Mouse (Mus musculus): ENCODE measurements around the gene Zp2. TPM values are rescaled to one million over a fixed set of nuclear protein-coding genes. Genes with fewer than 3 reads are reported as not detected.

Gene Zp2
- polyA plus RNA-seq, 1 experiment, result 0.08 TPM

DNA sequence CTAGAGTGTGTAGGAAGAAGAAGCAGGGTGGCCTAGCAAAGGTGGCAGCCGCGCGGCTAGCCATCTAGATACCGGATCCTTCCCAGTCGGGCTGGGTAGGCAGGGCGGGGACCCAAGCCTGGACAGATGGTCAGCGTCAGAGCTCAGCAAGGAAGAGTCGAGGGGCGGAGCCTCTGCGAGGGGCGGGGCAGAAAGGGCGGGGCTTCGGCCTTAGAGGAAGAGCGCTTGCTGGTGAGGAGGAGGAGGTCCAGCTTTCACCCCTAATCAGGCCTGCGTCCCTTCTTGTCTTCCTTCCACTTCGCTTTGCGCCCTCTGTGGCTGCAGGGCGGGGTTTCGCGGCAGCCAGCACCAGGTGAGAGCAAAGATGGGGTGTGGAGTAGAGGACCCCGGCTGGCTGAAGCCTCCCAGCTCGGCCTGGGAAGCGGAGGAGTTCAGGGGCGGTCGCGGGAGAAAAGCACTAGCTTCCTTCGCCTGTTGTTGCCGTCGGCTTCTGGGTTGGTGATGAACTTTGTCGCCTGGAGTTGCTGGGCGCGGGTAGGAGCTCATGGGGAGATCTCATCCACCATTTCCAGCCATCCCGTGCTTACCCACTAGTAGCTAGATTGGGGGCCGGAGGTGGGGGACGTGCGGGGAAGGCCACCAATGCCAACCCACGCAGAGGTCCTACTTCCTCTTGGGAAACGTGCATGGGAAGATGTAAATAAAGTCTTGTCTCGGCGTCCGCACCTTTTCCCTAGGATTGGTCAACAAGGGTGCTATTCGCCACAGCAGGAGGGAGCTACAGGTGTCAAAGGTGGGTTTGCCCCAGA is 42.7 kb downstream of the Zp2 start, which contains the start of gene Tmem159:
Tmem159 (plus strand) TSS at position 190 of the 809 bp plus-strand sequence.
- H3ac ChIP-seq (ENCODE audit: control insufficient read depth, insufficient read length), result no peak within 1 kb of the TSS
- peak within 1 kb of the TSS; percentile 76 for H3K4me2 ChIP-seq (ENCODE audit: low read depth)
- H3K36me3 ChIP-seq (ENCODE audit: control insufficient read depth, insufficient read depth), result no peaks in the 10 kb centered on the region
- H3K4me3 ChIP-seq, result peak within 1 kb of the TSS; percentile 40
- H3K79me2 ChIP-seq (ENCODE audit: control insufficient read depth, insufficient read depth), result no peaks in the 10 kb centered on the region
- TF ChIP-seq MYOG (IDR thresholded peaks at IDR 0.05; ENCODE audit: control insufficient read depth in 1 of 3, insufficient read depth in 1 of 3, insufficient read length in 2 of 3, low read depth in 2 of 3) (peak in 2 of 3 experiments; percentile 10 to 65), POLR2A (IDR thresholded peaks at IDR 0.05; ENCODE audit: insufficient read length, low read depth) (peak; percentile 70), MYOD1 (IDR thresholded peaks at IDR 0.05; ENCODE audit: control insufficient read depth in 1 of 3, insufficient read length in 2 of 3, low read depth in 2 of 3) (peak in 2 of 3 experiments; percentile 31 to 52), CEBPB (IDR thresholded peaks at IDR 0.05; ENCODE audit: insufficient read depth, poor library complexity, severe bottlenecking) (no peak), MAX (IDR thresholded peaks at IDR 0.05; ENCODE audit: low read depth) (no peak), TCF12 (IDR thresholded peaks at IDR 0.05; ENCODE audit: insufficient read depth, poor library complexity, severe bottlenecking) (no peak), E2F4 (IDR thresholded peaks at IDR 0.05; ENCODE audit: insufficient read depth) (no peak), USF1 (IDR thresholded peaks at IDR 0.05; ENCODE audit: low read depth) (no peak), SRF (IDR thresholded peaks at IDR 0.05; ENCODE audit: control insufficient read depth, insufficient read length, low read depth) (no peak), POLR2AphosphoS2 (IDR thresholded peaks at IDR 0.05; ENCODE audit: insufficient read length, low read depth) (peak; percentile 63), REST (IDR thresholded peaks at IDR 0.05; ENCODE audit: insufficient read depth, insufficient read length) (no peak), TCF3 (IDR thresholded peaks at IDR 0.05; ENCODE audit: insufficient read length, low read depth) (no peak)
- H3K27me3 ChIP-seq (ENCODE audit: control insufficient read depth, insufficient read depth, insufficient read length), result no peaks in the 10 kb centered on the region

GRCm38 (mm10) chr7:120098403-120098802 is 46.7 kb downstream of the Zp2 start:
- TF ChIP-seq TCF12 (IDR thresholded peaks at IDR 0.05; ENCODE audit: insufficient read depth, poor library complexity, severe bottlenecking) (no peak), TCF3 (IDR thresholded peaks at IDR 0.05; ENCODE audit: insufficient read length, low read depth) (no peak), CEBPB (IDR thresholded peaks at IDR 0.05; ENCODE audit: insufficient read depth, poor library complexity, severe bottlenecking) (no peak), SRF (IDR thresholded peaks at IDR 0.05; ENCODE audit: control insufficient read depth, insufficient read length, low read depth) (no peak), USF1 (IDR thresholded peaks at IDR 0.05; ENCODE audit: low read depth) (no peak), MYOG (IDR thresholded peaks at IDR 0.05; ENCODE audit: control insufficient read depth in 1 of 3, insufficient read depth in 1 of 3, insufficient read length in 2 of 3, low read depth in 2 of 3) (no peak), POLR2AphosphoS2 (IDR thresholded peaks at IDR 0.05; ENCODE audit: insufficient read length, low read depth) (no peak), E2F4 (IDR thresholded peaks at IDR 0.05; ENCODE audit: insufficient read depth) (no peak)

DNA sequence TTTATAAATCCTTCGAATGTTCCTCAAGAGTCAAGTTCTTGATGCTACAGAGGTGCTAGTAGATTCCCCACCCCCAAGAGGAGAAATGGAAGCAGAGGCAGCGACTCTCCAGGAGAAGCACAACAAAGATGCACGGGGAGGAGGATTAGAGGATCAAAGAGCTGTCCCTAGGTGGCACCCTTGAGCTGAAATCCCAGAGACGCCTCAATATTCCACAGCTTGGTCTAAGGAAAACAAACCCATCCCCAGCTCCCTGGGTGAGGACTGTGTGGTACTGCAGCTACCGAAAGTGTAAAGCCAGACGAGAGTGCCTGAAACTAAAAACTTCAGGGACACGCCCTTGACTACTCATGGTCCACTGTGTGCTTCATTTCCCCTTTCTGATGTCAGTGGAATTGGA is 47.2 kb downstream of the Zp2 start:
- H3K4me2 ChIP-seq (ENCODE audit: low read depth), result peak overlapping the region; percentile 39
- H3K27me3 ChIP-seq (ENCODE audit: control insufficient read depth, insufficient read depth, insufficient read length), result no peaks in the 10 kb centered on the region
- no peak overlapping the region for H3ac ChIP-seq (ENCODE audit: control insufficient read depth, insufficient read length)
- no peak for TF ChIP-seq MAX (IDR thresholded peaks at IDR 0.05; ENCODE audit: low read depth)
- no peak for TF ChIP-seq MYOG (IDR thresholded peaks at IDR 0.05; ENCODE audit: control insufficient read depth in 1 of 3, insufficient read depth in 1 of 3, insufficient read length in 2 of 3, low read depth in 2 of 3)
- TF ChIP-seq MYOD1 (IDR thresholded peaks at IDR 0.05; ENCODE audit: control insufficient read depth in 1 of 3, insufficient read length in 2 of 3, low read depth in 2 of 3), result no peak
- no peak for TF ChIP-seq REST (IDR thresholded peaks at IDR 0.05; ENCODE audit: insufficient read depth, insufficient read length)
- no peak for TF ChIP-seq USF1 (IDR thresholded peaks at IDR 0.05; ENCODE audit: low read depth)
- TF ChIP-seq CEBPB (IDR thresholded peaks at IDR 0.05; ENCODE audit: insufficient read depth, poor library complexity, severe bottlenecking), result no peak
- TF ChIP-seq POLR2A (IDR thresholded peaks at IDR 0.05; ENCODE audit: insufficient read length, low read depth), result no peak
- no peak for TF ChIP-seq TCF12 (IDR thresholded peaks at IDR 0.05; ENCODE audit: insufficient read depth, poor library complexity, severe bottlenecking)
- no peak overlapping the region for H3K4me3 ChIP-seq
- H3K36me3 ChIP-seq (ENCODE audit: control insufficient read depth, insufficient read depth), result no peaks in the 10 kb centered on the region
- H3K79me2 ChIP-seq (ENCODE audit: control insufficient read depth, insufficient read depth), result no peaks in the 10 kb centered on the region

More at GRCm38 (mm10) chr7:120098403-120098802, 46.7 kb downstream of the Zp2 start:
- Histone ChIP-seq H3K79me2 (ENCODE audit: control insufficient read depth, insufficient read depth) (no peaks in the 10 kb centered on the region), H3ac (ENCODE audit: control insufficient read depth, insufficient read length) (no peak overlapping the region), H3K36me3 (ENCODE audit: control insufficient read depth, insufficient read depth) (no peaks in the 10 kb centered on the region), H3K27me3 (ENCODE audit: control insufficient read depth, insufficient read depth, insufficient read length) (no peaks in the 10 kb centered on the region), H3K4me3 (no peak overlapping the region), H3K4me2 (ENCODE audit: low read depth) (no peak overlapping the region)

DNA sequence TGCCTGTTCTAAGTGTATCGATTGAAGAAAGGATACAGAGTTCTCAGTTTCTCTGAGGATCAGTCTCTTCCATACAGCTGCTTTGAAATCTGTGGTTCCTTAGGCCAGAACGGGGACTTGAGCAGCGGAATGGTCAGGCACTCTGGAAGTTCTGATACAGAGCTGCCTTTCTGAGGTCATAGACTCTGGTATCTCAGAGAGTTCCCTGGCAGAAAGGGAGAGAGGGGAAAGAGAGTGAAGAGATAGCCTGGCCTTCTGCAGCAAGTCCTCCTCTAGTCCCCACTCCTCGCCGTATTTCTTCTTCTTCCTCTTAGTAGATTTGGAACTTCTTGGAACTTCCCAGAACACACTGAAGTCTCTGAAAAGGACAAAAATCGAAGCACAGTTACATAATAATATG is 49.9 kb downstream of the Zp2 start, which contains the start of gene Dnah3:
Dnah3 (minus strand) TSS at position 101 of the 400 bp plus-strand sequence.
- Histone ChIP-seq H3ac (ENCODE audit: control insufficient read depth, insufficient read length) (no peak within 1 kb of the TSS), H3K4me2 (ENCODE audit: low read depth) (no peak within 1 kb of the TSS), H3K27me3 (ENCODE audit: control insufficient read depth, insufficient read depth, insufficient read length) (no peaks in the 10 kb centered on the region), H3K36me3 (ENCODE audit: control insufficient read depth, insufficient read depth) (no peaks in the 10 kb centered on the region), H3K79me2 (ENCODE audit: control insufficient read depth, insufficient read depth) (no peaks in the 10 kb centered on the region), H3K4me3 (no peak within 1 kb of the TSS)
- no peak for TF ChIP-seq MYOD1 (IDR thresholded peaks at IDR 0.05; ENCODE audit: control insufficient read depth in 1 of 3, insufficient read length in 2 of 3, low read depth in 2 of 3)
- no peak for TF ChIP-seq E2F4 (IDR thresholded peaks at IDR 0.05; ENCODE audit: insufficient read depth)
- TF ChIP-seq MYOG (IDR thresholded peaks at IDR 0.05; ENCODE audit: control insufficient read depth in 1 of 3, insufficient read depth in 1 of 3, insufficient read length in 2 of 3, low read depth in 2 of 3), result no peak

DNA sequence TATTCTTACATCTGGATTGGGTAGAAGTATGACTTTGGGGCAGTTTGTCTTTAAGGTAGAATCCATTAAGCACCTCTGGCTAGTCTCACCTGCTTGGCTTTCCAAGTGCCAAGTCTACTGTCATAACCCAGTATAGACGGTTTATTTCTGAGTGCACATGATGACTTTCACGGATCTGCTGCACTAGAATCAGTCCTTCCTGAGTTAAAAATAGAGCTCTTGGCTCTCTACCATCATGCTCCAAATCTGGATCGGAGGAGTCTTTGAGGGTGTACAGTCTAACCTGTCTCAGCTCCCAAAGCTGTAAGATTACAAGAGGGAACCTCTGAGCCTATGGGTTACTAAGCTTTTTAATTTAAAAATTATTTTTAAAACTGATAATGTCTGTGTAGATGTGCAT is 50.9 kb downstream of the Zp2 start:
- TF ChIP-seq POLR2A (IDR thresholded peaks at IDR 0.05; ENCODE audit: insufficient read length, low read depth) (no peak), SRF (IDR thresholded peaks at IDR 0.05; ENCODE audit: control insufficient read depth, insufficient read length, low read depth) (no peak), POLR2AphosphoS2 (IDR thresholded peaks at IDR 0.05; ENCODE audit: insufficient read length, low read depth) (no peak), TCF12 (IDR thresholded peaks at IDR 0.05; ENCODE audit: insufficient read depth, poor library complexity, severe bottlenecking) (no peak), MYOD1 (IDR thresholded peaks at IDR 0.05; ENCODE audit: control insufficient read depth in 1 of 3, insufficient read length in 2 of 3, low read depth in 2 of 3) (no peak), USF1 (IDR thresholded peaks at IDR 0.05; ENCODE audit: low read depth) (no peak), TCF3 (IDR thresholded peaks at IDR 0.05; ENCODE audit: insufficient read length, low read depth) (no peak), E2F4 (IDR thresholded peaks at IDR 0.05; ENCODE audit: insufficient read depth) (no peak), CEBPB (IDR thresholded peaks at IDR 0.05; ENCODE audit: insufficient read depth, poor library complexity, severe bottlenecking) (no peak), MAX (IDR thresholded peaks at IDR 0.05; ENCODE audit: low read depth) (no peak), REST (IDR thresholded peaks at IDR 0.05; ENCODE audit: insufficient read depth, insufficient read length) (no peak), MYOG (IDR thresholded peaks at IDR 0.05; ENCODE audit: control insufficient read depth in 1 of 3, insufficient read depth in 1 of 3, insufficient read length in 2 of 3, low read depth in 2 of 3) (no peak)

More for the DNA sequence above, 50.9 kb downstream of the Zp2 start:
- Histone ChIP-seq H3K36me3 (ENCODE audit: control insufficient read depth, insufficient read depth) (no peaks in the 10 kb centered on the region), H3K79me2 (ENCODE audit: control insufficient read depth, insufficient read depth) (no peaks in the 10 kb centered on the region), H3ac (ENCODE audit: control insufficient read depth, insufficient read length) (no peak overlapping the region), H3K4me2 (ENCODE audit: low read depth) (no peak overlapping the region), H3K4me3 (no peak overlapping the region), H3K27me3 (ENCODE audit: control insufficient read depth, insufficient read depth, insufficient read length) (peaks cover 5% of the 10 kb centered on the region)

Data from myocyte (in vitro differentiated cells).